Mouse (Mus musculus) kidney, adult 8-10 months (tissue): ENCODE measurements at regions not wholly inside any gene's neighbourhood (a gene's known extent, or its start where the extent isn't known, plus 50 kb on each side); places are given as distances from the start of the nearest gene placed in this dataset.

ENCODE experiments used
- DNase-seq, 2 experiments: peaks; one replicate each; pipeline ENCODE4 v3.0.0; 2022

- DNase-seq, result no peak
These were observed 105.4 kb downstream of the Ahr start for GRCm38 (mm10) chr12:35429473-35429872.

- no peak for DNase-seq
These were observed 115.6 kb downstream of the Ahr start for GRCm38 (mm10) chr12:35419206-35419605.

- no peak for DNase-seq
These were observed 116.9 kb downstream of the Ahr start for GRCm38 (mm10) chr12:35417943-35418342.

GRCm38 (mm10) chr12:35416583-35416982 is 118.3 kb downstream of the Ahr start:
- DNase-seq, result no peak

- no peak for DNase-seq
These were observed 122.1 kb downstream of the Ahr start for GRCm38 (mm10) chr12:35412715-35413114.

GRCm38 (mm10) chr12:35408461-35408860 is 126.4 kb downstream of the Ahr start:
- DNase-seq, result no peak

GRCm38 (mm10) chr12:35408044-35408443 is 126.8 kb downstream of the Ahr start:
- DNase-seq, result no peak

- no peak for DNase-seq
These were observed 133.0 kb downstream of the Ahr start for GRCm38 (mm10) chr12:35401853-35402252.

GRCm38 (mm10) chr12:35401219-35401618 is 133.6 kb downstream of the Ahr start:
- DNase-seq, result no peak

GRCm38 (mm10) chr12:35395211-35395610 is 139.6 kb downstream of the Ahr start:
- no peak for DNase-seq

- DNase-seq, result no peak
These were observed 142.7 kb downstream of the Ahr start for GRCm38 (mm10) chr12:35392111-35392510.

GRCm38 (mm10) chr12:35390266-35390665 is 144.6 kb downstream of the Ahr start:
- DNase-seq, result no peak

GRCm38 (mm10) chr12:35389839-35390238 is 145.0 kb downstream of the Ahr start:
- DNase-seq, result no peak

GRCm38 (mm10) chr12:35384211-35384610 is 150.6 kb downstream of the Ahr start:
- no peak for DNase-seq

GRCm38 (mm10) chr12:35377266-35377665 is 157.6 kb downstream of the Ahr start:
- no peak for DNase-seq

- no peak for DNase-seq
These were observed 158.5 kb downstream of the Ahr start for GRCm38 (mm10) chr12:35376365-35376764.

GRCm38 (mm10) chr12:35357901-35358300 is 176.9 kb downstream of the Ahr start:
- no peak for DNase-seq

GRCm38 (mm10) chr12:35338191-35338954 is 196.5 kb downstream of the Ahr start:
- no peak for DNase-seq

- no peak for DNase-seq
These were observed 198.5 kb downstream of the Ahr start for GRCm38 (mm10) chr12:35336314-35336713.

GRCm38 (mm10) chr12:35334344-35335075 is 200.3 kb downstream of the Ahr start:
- DNase-seq, result peak in 1 of 2 experiments; percentile 5

- DNase-seq, result peak in 1 of 2 experiments; percentile 13
These were observed 203.5 kb downstream of the Ahr start for GRCm38 (mm10) chr12:35331303-35331702.

GRCm38 (mm10) chr12:35329699-35330098 is 205.1 kb downstream of the Ahr start:
- no peak for DNase-seq

- DNase-seq, result no peak
These were observed 215.3 kb downstream of the Ahr start for GRCm38 (mm10) chr12:35319571-35319970.

GRCm38 (mm10) chr12:35317046-35317445 is 217.8 kb downstream of the Ahr start:
- no peak for DNase-seq
